ENCODE assay signal across 20 mouse cellular contexts in the genomic region with DNA sequence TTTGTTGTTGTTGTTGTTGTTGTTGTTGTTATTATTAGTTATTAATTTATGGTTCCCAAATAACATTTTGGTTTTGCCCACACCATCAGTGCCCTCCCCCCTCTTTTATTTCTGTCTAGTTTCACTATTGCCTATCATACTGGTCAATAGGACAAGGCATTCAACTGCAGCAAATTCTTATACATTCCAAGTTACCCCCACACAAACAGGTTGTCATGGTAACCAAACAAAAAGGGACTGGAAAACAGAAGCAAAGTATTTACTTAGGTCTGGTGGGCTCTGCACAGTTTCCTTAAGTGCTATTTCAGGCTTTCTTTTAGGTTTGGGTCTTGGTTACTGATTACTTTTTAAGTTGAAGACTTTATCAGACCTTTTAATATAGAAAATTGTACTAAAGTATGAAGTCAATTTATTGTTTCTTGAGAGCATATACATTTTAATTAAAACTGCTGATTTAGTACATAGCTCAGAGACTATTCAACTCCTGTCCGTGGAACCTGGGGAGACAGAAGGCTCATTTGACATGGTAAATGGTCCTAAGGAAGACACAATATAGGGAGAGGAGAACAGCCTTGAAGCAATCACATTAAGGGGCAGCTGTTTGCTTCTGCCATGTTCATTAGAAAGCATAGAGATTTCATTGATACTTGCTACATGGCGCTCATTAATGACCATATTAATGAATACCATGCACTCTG.
DNase-seq lines count a peak whose midpoint lies in the region; ATAC-seq and TF ChIP-seq lines count a peak whose summit lies in the region.
"Had no signal": no experiment of that assay in that cellular context is flagged by ENCODE, and none has a peak within 500 bp of the region (broad histone marks: within the 10 kb centered on the region; RNA-seq: fewer than 3 reads in every experiment).

No protein-coding gene starts in this region.

- DNase-seq in lung, embryonic 14.5 days, result peak; percentile 43
- DNase-seq in lung, adult 2 months, result no peak
- peak; percentile 76 for DNase-seq in embryo, embryonic 10.5 days (ENCODE audit: low spot score)
- peak; percentile 6 for DNase-seq in hindlimb bud, embryonic 11.5 days (ENCODE audit: extremely low spot score, low read depth, low spot score)
- peak; percentile 17 for DNase-seq in retina, postnatal 1 day
- DNase-seq in urinary bladder, postnatal 25 days (ENCODE audit: low spot score), result no peak
- DNase-seq in testis, postnatal 14 days (ENCODE audit: low spot score), result no peak
- DNase-seq: adrenal gland, postnatal 14 days; cerebellum, postnatal 10 days; gastrocnemius, postnatal 14 days; heart, postnatal 4 days; kidney, postnatal 10 days; liver, postnatal 0 days; lung, postnatal 4 days; right cerebral cortex, postnatal 25 days had no signal

- no peaks in the 10 kb centered on the region for H3K36me3 ChIP-seq in lung, embryonic 14.5 days (ENCODE audit: insufficient read depth)
- H3K36me3 ChIP-seq: embryonic facial prominence, embryonic 13.5 days; heart, embryonic 12.5 days; limb, embryonic 15.5 days had no signal

- H3K27me3 ChIP-seq in lung, embryonic 14.5 days (ENCODE audit: insufficient read depth, low read length), result no peaks in the 10 kb centered on the region
- H3K27me3 ChIP-seq: embryonic facial prominence, embryonic 13.5 days; heart, embryonic 12.5 days; limb, embryonic 15.5 days had no signal

- H3K4me1 ChIP-seq in lung, embryonic 14.5 days (ENCODE audit: insufficient read depth), result no peaks in the 10 kb centered on the region
- no peaks in the 10 kb centered on the region for H3K4me1 ChIP-seq in lung, adult 2 months (ENCODE audit: control insufficient read depth, insufficient read depth, low read length)
- H3K4me1 ChIP-seq: embryonic facial prominence, embryonic 13.5 days; heart, embryonic 12.5 days; limb, embryonic 15.5 days had no signal

- no peak overlapping the region for H3K4me3 ChIP-seq in lung, embryonic 14.5 days (ENCODE audit: low read depth, low read length)
- no peak overlapping the region for H3K4me3 ChIP-seq in lung, adult 2 months (replicated peaks; ENCODE audit: extremely low read depth, low read depth, low read length)
- H3K4me3 ChIP-seq: embryonic facial prominence, embryonic 13.5 days; heart, embryonic 12.5 days; limb, embryonic 15.5 days had no signal

- 83% methylated on average over 2 of the region's 2 CpGs for WGBS in lung, embryonic 14.5 days
- 78% methylated on average over 2 of the region's 2 CpGs for WGBS in lung, adult 2 months

- H3K27ac ChIP-seq in lung, embryonic 14.5 days (ENCODE audit: low read depth), result no peak overlapping the region
- H3K27ac ChIP-seq: embryonic facial prominence, embryonic 13.5 days; limb, embryonic 15.5 days had no signal

- TF ChIP-seq CTCF in lung, embryonic 14.5 days (IDR thresholded peaks at IDR 0.05; ENCODE audit: low read depth), result no peak
- no peak for TF ChIP-seq CTCF in lung, adult 2 months (IDR thresholded peaks at IDR 0.05; ENCODE audit: insufficient read depth, low read length)

- no peak overlapping the region for H3K9ac ChIP-seq in lung, embryonic 14.5 days
- H3K9ac ChIP-seq: embryonic facial prominence, embryonic 13.5 days; heart, embryonic 12.5 days; limb, embryonic 15.5 days; liver, postnatal 0 days had no signal

- H3K9me3 ChIP-seq in lung, embryonic 14.5 days (ENCODE audit: low read depth, low read length), result no peaks in the 10 kb centered on the region
- H3K9me3 ChIP-seq: embryonic facial prominence, embryonic 13.5 days; heart, embryonic 12.5 days; limb, embryonic 15.5 days had no signal

- ATAC-seq in lung, embryonic 14.5 days (ENCODE audit: insufficient read depth), result no peak
- ATAC-seq: CD4-positive, CD25-positive, alpha-beta regulatory T cell, adult 4 months; intestine, postnatal 0 days; liver, postnatal 0 days had no signal

- no peak overlapping the region for H3K4me2 ChIP-seq in lung, embryonic 14.5 days
- H3K4me2 ChIP-seq: embryonic facial prominence, embryonic 13.5 days; heart, embryonic 12.5 days; limb, embryonic 15.5 days had no signal

- TF ChIP-seq POLR2A in lung, adult 2 months (IDR thresholded peaks at IDR 0.05; ENCODE audit: borderline replicate concordance, extremely low read depth, low read depth, low read length), result no peak

Comparison
In these comparisons a context has a peak if more than half of its experiments do, and no peak if none do; other contexts are left out.
1. DNase-seq: peak in lung, embryonic 14.5 days (single experiment), embryo, embryonic 10.5 days (single experiment), hindlimb bud, embryonic 11.5 days (single experiment) and retina, postnatal 1 day (single experiment); none in lung, adult 2 months (single experiment), urinary bladder, postnatal 25 days (single experiment) and testis, postnatal 14 days (single experiment).